Mouse (Mus musculus): ENCODE data around the gene Chst15. TPM values are rescaled to one million over a fixed set of nuclear protein-coding genes. Genes with fewer than 3 reads are reported as not detected.

The Chst15 gene
- polyA plus RNA-seq, 1 experiment from 2014 or later, result 13.6 TPM

- H3K4me3 ChIP-seq, result no peak overlapping the region
- no peak overlapping the region for H3K4me2 ChIP-seq
- no peaks in the 10 kb centered on the region for H3K27me3 ChIP-seq
- H3K36me3 ChIP-seq (ENCODE audit: poor library complexity, severe bottlenecking), result no peaks in the 10 kb centered on the region
- no peak for ATAC-seq
- H3K9ac ChIP-seq, result no peak overlapping the region
- WGBS, result 66% methylated on average over 7 of the region's 7 CpGs
- H3K4me1 ChIP-seq, result peaks cover 21% of the 10 kb centered on the region
- no peaks in the 10 kb centered on the region for H3K9me3 ChIP-seq (replicated peaks)
- H3K27ac ChIP-seq, result no peak overlapping the region
Measured at GRCm38 (mm10) chr7:132197817-132198475, 119.1 kb downstream of the Chst15 start.

- Histone ChIP-seq H3K27me3 (no peaks in the 10 kb centered on the region), H3K4me2 (no peak overlapping the region), H3K9ac (no peak overlapping the region), H3K4me3 (no peak overlapping the region), H3K4me1 (peaks cover 21% of the 10 kb centered on the region), H3K27ac (no peak overlapping the region), H3K9me3 (replicated peaks) (no peaks in the 10 kb centered on the region), H3K36me3 (ENCODE audit: poor library complexity, severe bottlenecking) (no peaks in the 10 kb centered on the region)
- 80% methylated on average over 1 of the region's 1 CpGs for WGBS
- no peak for ATAC-seq
Measured at GRCm38 (mm10) chr7:132196581-132196980, 120.4 kb downstream of the Chst15 start.

- WGBS, result 92% methylated on average over 2 of the region's 2 CpGs
- Histone ChIP-seq H3K4me3 (no peak overlapping the region), H3K9ac (no peak overlapping the region), H3K27ac (no peak overlapping the region), H3K4me1 (peaks cover 12% of the 10 kb centered on the region), H3K36me3 (ENCODE audit: poor library complexity, severe bottlenecking) (no peaks in the 10 kb centered on the region), H3K4me2 (no peak overlapping the region), H3K9me3 (replicated peaks) (0 out of 2 replicates have a peak, but pooled peaks cover 3% of the 10 kb centered on the region), H3K27me3 (no peaks in the 10 kb centered on the region)
- no peak for ATAC-seq
Measured at GRCm38 (mm10) chr7:132193606-132194005, 123.4 kb downstream of the Chst15 start.

GRCm38 (mm10) chr7:132187456-132187855, 129.6 kb downstream of the Chst15 start:
- no peaks in the 10 kb centered on the region for H3K36me3 ChIP-seq (ENCODE audit: poor library complexity, severe bottlenecking)
- no peak for ATAC-seq
- H3K27ac ChIP-seq, result no peak overlapping the region
- no peak overlapping the region for H3K4me3 ChIP-seq
- peaks cover 24% of the 10 kb centered on the region for H3K4me1 ChIP-seq
- H3K9me3 ChIP-seq (replicated peaks), result 0 out of 2 replicates have a peak, but pooled peaks cover 3% of the 10 kb centered on the region
- H3K9ac ChIP-seq, result no peak overlapping the region
- 0 out of 2 replicates have a peak, but pooled peaks cover 16% of the 10 kb centered on the region for H3K27me3 ChIP-seq
- no peak overlapping the region for H3K4me2 ChIP-seq
- WGBS, result 65% methylated on average over 3 of the region's 3 CpGs

Other genes with a start within 250 kb of the Chst15 start
- gene Cpxm2, start 162.5 kb downstream of the Chst15 start, polyA plus RNA-seq (2015; fragmentation: Nextera tagmentation; extraction: Ambion mirVana), result 0.65 and 0.87 TPM in 2 replicates